Mouse (Mus musculus): Measurements from ENCODE around the gene Cdca4. TPM values are rescaled to one million over a fixed set of nuclear protein-coding genes. Genes with fewer than 3 reads are reported as not detected.

The Cdca4 gene
- polyA plus RNA-seq, 1 experiment = 21.4 TPM

GRCm38 (mm10) chr12:112774026-112774425, 55.2 kb downstream of the Cdca4 start:
- TF ChIP-seq POLR2A (IDR thresholded peaks at IDR 0.05; ENCODE audit: borderline replicate concordance, extremely low read depth, low read depth, low read length) (no peak), CTCF (IDR thresholded peaks at IDR 0.05; ENCODE audit: insufficient read depth, low read length) (no peak)
- DNase-seq = no peak
- WGBS = 74% methylated on average over 6 of the region's 6 CpGs
- Histone ChIP-seq H3K4me1 (ENCODE audit: control insufficient read depth, insufficient read depth, low read length) (no peaks in the 10 kb centered on the region), H3K4me3 (replicated peaks; ENCODE audit: extremely low read depth, low read depth, low read length) (no peak overlapping the region)

GRCm38 (mm10) chr12:112773366-112773765, 55.9 kb downstream of the Cdca4 start:
- TF ChIP-seq POLR2A (IDR thresholded peaks at IDR 0.05; ENCODE audit: borderline replicate concordance, extremely low read depth, low read depth, low read length) = no peak
- no peak for TF ChIP-seq CTCF (IDR thresholded peaks at IDR 0.05; ENCODE audit: insufficient read depth, low read length)
- Histone ChIP-seq H3K4me3 (replicated peaks; ENCODE audit: extremely low read depth, low read depth, low read length) (no peak overlapping the region), H3K4me1 (ENCODE audit: control insufficient read depth, insufficient read depth, low read length) (no peaks in the 10 kb centered on the region)
- no peak for DNase-seq
- 49% methylated on average over 9 of the region's 9 CpGs for WGBS

DNA sequence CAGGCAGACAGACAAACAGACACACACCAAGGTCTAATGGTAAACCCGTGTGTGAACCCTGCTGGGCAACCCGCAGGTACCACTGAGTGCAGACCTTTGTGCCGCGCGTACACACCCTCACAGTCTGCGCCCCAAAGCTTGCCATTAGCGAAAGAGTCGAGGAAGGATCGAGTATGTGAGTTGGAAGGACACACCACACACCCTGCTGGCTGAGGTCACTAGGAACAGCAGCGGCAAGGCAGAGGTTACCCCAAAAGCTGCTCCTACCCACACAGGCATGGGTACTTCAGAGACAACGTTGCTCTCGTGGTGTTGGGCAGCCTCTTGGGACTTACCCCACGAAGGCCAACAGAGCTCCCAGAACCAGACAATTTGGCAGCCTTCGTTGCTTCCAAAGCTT, 56.9 kb downstream of the Cdca4 start:
- DNase-seq = no peak
- no peak overlapping the region for H3K4me3 ChIP-seq (replicated peaks; ENCODE audit: extremely low read depth, low read depth, low read length)
- WGBS = 90% methylated on average over 14 of the region's 14 CpGs
- TF ChIP-seq POLR2A (IDR thresholded peaks at IDR 0.05; ENCODE audit: borderline replicate concordance, extremely low read depth, low read depth, low read length) = no peak
- TF ChIP-seq CTCF (IDR thresholded peaks at IDR 0.05; ENCODE audit: insufficient read depth, low read length) = no peak
- no peaks in the 10 kb centered on the region for H3K4me1 ChIP-seq (ENCODE audit: control insufficient read depth, insufficient read depth, low read length)

GRCm38 (mm10) chr12:112770396-112770795, 58.8 kb downstream of the Cdca4 start:
- 68% methylated on average over 4 of the region's 4 CpGs for WGBS
- no peaks in the 10 kb centered on the region for H3K4me1 ChIP-seq (ENCODE audit: control insufficient read depth, insufficient read depth, low read length)
- no peak for DNase-seq
- no peak for TF ChIP-seq POLR2A (IDR thresholded peaks at IDR 0.05; ENCODE audit: borderline replicate concordance, extremely low read depth, low read depth, low read length)
- TF ChIP-seq CTCF (IDR thresholded peaks at IDR 0.05; ENCODE audit: insufficient read depth, low read length) = no peak
- H3K4me3 ChIP-seq (replicated peaks; ENCODE audit: extremely low read depth, low read depth, low read length) = no peak overlapping the region

Other genes with a start within 250 kb of the Cdca4 start
- gene Inf2, start 240.6 kb downstream of the Cdca4 start, polyA plus RNA-seq (2012; rRNA removed) = 28.0 and 33.6 TPM in 2 replicates
- gene Adssl1, start 209.4 kb downstream of the Cdca4 start, polyA plus RNA-seq (2012; rRNA removed) = 33.3 and 39.0 TPM in 2 replicates
- 58.6 and 66.5 TPM in 2 replicates for gene Siva1, start 184.7 kb downstream of the Cdca4 start, polyA plus RNA-seq (2012; rRNA removed)
- 166 and 187 TPM in 2 replicates for gene Akt1, start 154.5 kb downstream of the Cdca4 start, polyA plus RNA-seq (2012; rRNA removed)
- 40.9 and 51.2 TPM in 2 replicates for gene Zbtb42, start 150.6 kb downstream of the Cdca4 start, polyA plus RNA-seq (2012; rRNA removed)
- 68.2 and 73.2 TPM in 2 replicates for gene Cep170b, start 109.0 kb downstream of the Cdca4 start, polyA plus RNA-seq (2012; rRNA removed)
- gene Pld4, start 68.8 kb downstream of the Cdca4 start, polyA plus RNA-seq (2012; rRNA removed) = 78.2 and 90.1 TPM in 2 replicates
- gene Ahnak2, start 26.8 kb downstream of the Cdca4 start, polyA plus RNA-seq (2012; rRNA removed) = 9.3 and 13.3 TPM in 2 replicates
- gene Clba1, start 20.5 kb downstream of the Cdca4 start, polyA plus RNA-seq (2012; rRNA removed) = 9.4 and 10.0 TPM in 2 replicates
- gene Gpr132, start 38.8 kb upstream of the Cdca4 start, polyA plus RNA-seq (2012; rRNA removed) = 9.2 and 12.9 TPM in 2 replicates
- gene Jag2, start 100.4 kb upstream of the Cdca4 start, polyA plus RNA-seq (2012; rRNA removed) = 54.0 and 62.8 TPM in 2 replicates
- gene Nudt14, start 112.7 kb upstream of the Cdca4 start, polyA plus RNA-seq (2012; rRNA removed) = 43.4 and 47.4 TPM in 2 replicates
- 48.4 and 72.3 TPM in 2 replicates for gene Btbd6, start 147.1 kb upstream of the Cdca4 start, polyA plus RNA-seq (2012; rRNA removed)
- 83.3 and 131 TPM in 2 replicates for gene Brf1, start 171.3 kb upstream of the Cdca4 start, polyA plus RNA-seq (2012; rRNA removed)
- gene Pacs2, start 185.1 kb upstream of the Cdca4 start, polyA plus RNA-seq (2012; rRNA removed) = 51.8 and 54.8 TPM in 2 replicates
- 0.24 and 0.31 TPM in 2 replicates for gene Tex22, start 245.1 kb upstream of the Cdca4 start, polyA plus RNA-seq (2012; rRNA removed)